Mouse (Mus musculus): ENCODE results near the gene Trio.
A peak's percentile ranks its signal among the peaks of the same experiment; 100 is the strongest.

Trio gene

GRCm38 (mm10) chr15:28025447-28026166 is at the start of gene Trio:
Gene Trio (minus strand): TSS chr15:28025848.
- peak; percentile 98 to 99 for DNase-seq

- DNase-seq: no peak
Observed at GRCm38 (mm10) chr15:28074416-28074970, 48.8 kb upstream of the Trio start.

DNA sequence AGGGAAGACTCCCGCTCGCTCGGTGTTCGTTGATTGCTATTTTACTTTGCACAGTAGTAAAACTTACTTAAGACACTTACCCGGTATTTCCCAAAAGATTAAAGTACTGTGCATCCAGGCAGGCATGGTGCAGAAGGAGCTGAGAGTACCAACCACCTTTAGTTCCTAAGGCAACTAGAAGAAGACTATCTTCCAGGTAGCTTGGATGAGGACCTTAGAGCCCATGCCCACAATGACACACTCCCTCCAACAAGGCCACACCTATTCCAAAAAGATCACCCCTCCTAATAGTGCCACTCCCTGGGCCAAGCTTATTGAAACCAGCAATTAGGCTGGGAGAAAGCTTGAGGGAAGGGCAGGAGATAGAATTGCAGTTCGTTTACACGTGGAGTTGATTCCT is 46.0 kb upstream of the Trio start:
- DNase-seq: no peak

GRCm38 (mm10) chr15:28070771-28071419 is 45.2 kb upstream of the Trio start:
- peak in 1 of 2 experiments; percentile 15 for DNase-seq

DNA sequence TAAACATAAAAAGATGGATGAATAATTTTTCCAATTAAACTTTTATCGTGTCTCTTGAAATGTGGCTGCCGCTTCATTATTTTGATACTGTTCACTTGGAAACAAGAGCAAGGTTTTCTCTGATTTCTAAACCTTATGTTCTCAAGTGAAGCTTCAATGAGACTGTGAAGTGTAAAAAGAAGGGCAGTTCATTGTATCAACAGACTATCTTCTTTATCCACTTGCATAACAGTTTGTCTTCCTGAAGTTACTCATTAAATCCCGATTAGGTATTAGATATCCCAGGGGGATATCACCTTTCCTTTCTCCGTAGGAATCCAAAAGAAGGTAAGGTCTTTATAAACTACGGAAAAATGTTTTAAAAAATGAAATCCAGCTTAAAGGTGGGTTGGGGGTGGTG is 44.6 kb upstream of the Trio start:
- DNase-seq: no peak

- DNase-seq: peak in 1 of 2 experiments; percentile 25
Observed at GRCm38 (mm10) chr15:28067373-28067772, 41.7 kb upstream of the Trio start.

GRCm38 (mm10) chr15:28066468-28066867 is 40.8 kb upstream of the Trio start:
- no peak for DNase-seq

- no peak for DNase-seq
Observed at GRCm38 (mm10) chr15:28065572-28065971, 39.9 kb upstream of the Trio start.

DNA sequence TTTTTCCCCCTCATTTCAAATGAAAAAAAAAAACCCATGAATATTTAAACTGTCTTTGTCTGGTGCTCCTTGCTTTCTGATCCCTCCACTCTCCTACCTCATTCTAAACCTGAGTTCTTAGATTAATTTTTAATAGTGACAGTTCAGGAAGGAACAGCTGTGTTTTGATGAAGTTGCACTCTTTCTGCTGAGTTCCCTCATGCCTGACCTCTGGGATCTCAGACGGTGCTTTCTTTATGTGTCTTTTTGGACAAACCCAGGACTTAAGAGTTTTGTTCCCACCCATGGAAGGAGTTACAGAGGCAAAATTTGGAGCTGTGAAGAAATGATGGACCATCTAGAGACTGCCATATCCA is 39.1 kb upstream of the Trio start:
- no peak for DNase-seq

DNA sequence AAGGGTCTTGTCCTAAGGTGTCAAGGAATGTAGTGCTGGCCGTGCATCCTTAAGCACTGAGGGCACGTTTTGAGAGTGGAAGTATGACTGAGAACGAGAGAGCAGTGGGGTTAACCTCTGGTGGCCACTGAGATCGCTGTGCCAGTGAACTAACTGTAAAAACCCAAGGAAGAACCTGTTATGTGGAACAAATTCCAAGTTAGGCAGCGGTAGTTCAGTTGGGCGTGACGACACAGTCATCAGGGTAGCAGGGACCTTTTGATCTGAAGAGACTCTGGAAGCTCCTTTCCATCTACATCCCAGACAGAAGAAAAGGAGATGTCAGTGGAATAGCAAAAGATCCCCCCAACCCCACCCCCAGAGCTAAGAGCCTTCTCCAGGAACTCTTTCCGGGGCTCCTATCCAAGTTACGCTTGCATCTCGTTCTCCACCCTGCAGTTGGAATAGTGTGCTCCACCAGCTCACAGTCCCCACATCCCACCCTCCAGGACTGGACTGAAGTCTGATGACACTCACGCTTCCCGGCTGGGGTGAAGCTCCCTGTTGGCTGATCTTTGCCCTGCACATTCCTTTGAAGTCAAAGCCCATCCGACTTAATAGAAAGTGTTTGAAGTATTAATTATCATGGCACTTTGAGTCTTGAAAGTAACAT is 38.6 kb upstream of the Trio start:
- DNase-seq: peak in 1 of 2 experiments; percentile 22

DNA sequence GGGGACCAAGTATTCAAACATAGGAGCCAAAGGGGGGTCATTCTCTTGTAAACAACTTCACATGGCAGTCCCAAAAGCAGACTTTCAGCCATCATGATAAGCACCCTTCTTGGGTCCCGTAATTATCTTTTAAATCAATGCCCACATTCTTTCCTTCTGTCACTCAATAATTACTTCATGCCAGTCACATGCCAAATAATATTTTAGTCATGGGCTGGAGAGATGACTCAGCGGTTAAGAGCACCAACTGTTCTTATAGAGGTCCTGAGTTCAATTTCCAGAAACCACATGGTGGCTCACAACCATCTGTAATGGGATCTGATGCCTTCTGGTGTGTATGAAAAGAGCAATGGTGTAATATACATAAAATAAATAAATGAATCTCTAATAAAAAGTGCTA is 37.8 kb upstream of the Trio start:
- DNase-seq: no peak

DNA sequence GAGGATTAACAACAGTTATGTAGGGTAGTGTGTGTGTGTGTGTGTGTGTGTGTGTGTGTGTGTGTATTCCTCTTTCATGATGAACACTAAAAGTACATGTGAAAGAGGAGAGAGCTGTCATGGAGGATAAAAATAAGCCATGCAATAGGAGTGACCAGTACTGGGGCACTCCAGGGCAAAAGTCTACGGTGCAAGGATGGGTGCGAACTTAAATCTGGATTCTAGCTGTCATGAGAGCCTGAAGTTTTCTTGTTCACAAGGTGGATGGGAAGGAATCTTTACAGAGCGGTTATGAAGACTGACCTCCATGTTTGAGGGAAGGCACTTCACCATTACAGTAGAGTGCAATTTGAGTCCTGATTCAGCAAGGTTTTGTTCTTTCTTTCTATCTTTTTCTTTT is 36.4 kb upstream of the Trio start:
- no peak for DNase-seq

GRCm38 (mm10) chr15:28060977-28061376 is 35.3 kb upstream of the Trio start:
- DNase-seq: no peak

- DNase-seq: no peak
Observed at GRCm38 (mm10) chr15:28060423-28060822, 34.8 kb upstream of the Trio start.

DNA sequence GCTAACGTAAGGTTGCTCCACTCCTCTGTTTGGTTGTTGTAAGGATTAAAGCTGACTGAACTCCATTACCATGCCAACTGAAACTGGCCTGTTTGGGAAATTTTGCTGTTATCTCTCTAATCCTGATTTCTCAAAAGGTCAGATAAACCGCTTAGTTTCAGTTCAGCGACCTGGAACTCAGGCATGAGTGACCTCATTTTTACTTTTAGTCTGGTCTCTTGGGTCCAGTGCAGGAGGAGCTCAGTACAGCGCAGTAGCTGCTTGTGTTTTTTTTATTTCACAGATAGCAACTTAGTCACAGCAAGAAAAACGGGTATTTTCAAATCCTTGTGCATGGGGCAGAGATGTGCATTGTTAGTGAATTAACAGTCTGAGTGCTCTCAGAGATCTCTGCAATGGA is 31.9 kb upstream of the Trio start:
- no peak for DNase-seq

GRCm38 (mm10) chr15:28054731-28055130 is 29.1 kb upstream of the Trio start:
- no peak for DNase-seq

GRCm38 (mm10) chr15:28054111-28054510 is 28.5 kb upstream of the Trio start:
- DNase-seq: no peak

DNA sequence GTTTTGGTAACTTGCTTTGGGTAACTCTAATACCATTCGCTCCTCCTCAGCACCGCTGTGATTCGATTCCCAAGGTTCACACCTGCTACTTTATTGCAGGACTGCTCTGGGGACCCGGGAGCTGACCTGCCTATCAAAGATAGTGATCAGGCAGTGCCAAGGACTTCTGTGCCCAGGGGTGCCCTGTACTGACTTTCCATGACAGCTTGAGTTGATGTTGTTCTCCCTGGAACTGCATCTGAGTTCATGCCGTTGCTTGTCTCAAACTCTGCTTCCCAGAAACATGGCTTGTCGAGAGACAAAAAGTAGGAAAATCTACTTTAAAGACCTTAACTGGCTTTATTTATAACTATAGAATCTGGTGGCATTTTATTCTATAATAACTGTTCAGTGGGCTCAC is 27.6 kb upstream of the Trio start:
- no peak for DNase-seq

DNA sequence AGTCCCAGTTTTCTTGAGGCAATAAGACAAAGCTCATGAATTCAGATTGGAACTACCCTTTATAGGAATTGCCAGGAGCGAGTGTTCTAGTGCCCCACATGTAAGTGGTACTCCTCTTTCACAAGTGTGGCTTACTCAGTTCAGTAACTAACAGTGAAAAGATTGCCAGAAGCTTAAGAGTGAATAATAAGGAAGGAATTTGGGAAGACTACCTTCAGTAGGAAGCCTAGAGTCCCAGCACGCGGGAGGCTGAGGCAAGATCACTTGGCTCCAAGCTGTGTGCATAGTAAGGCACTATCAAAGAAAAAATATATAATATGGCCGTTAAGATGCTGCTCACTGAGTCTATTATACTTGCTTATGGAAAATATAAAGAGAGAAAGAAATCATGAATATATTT is 26.2 kb upstream of the Trio start:
- no peak for DNase-seq

- peak; percentile 54 to 67 for DNase-seq
Observed at GRCm38 (mm10) chr15:28051104-28051625, 25.5 kb upstream of the Trio start.

- peak in 1 of 2 experiments; percentile 21 for DNase-seq
Observed at GRCm38 (mm10) chr15:28047711-28048110, 22.1 kb upstream of the Trio start.

- DNase-seq: peak; percentile 44 to 64
Observed at GRCm38 (mm10) chr15:28041158-28041865, 15.7 kb upstream of the Trio start.

DNA sequence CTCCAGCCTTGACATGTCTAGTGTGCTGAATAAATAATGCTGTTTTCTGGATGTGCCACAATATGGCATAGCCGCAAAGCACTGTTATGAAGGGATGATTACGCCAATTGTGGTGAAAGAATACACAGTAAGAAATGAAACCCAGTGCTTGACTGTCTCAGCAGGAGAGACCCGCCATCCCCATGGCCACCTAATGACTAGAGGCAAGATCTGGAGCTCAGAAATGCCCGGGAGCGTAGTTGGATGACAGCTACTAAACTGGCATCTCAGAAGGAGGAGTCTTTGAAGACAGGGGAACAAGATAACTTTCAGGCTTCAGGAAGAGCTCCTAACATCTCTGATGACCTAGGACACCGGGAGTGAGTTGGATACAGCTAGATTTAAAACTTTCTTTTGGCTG is 12.0 kb upstream of the Trio start:
- DNase-seq: no peak

All from kidney, postnatal 4 days (tissue).